Mouse (Mus musculus) kidney, embryonic 14.5 days (tissue): ENCODE results near the gene Cfap54. TPM values are rescaled to one million over a fixed set of nuclear protein-coding genes. Genes with fewer than 3 reads are reported as not detected.

Experiments used
- ATAC-seq: fragments of 200-750 bp; cut with Nextera tagmentation; 2 replicates; pipeline ENCODE4 v1.8.0; 2017; ENCODE audit warnings: moderate number of reproducible peaks, mild to moderate bottlenecking, moderate TSS enrichment, moderate library complexity; ENCODE audit not compliant: low FRiP score, low TSS enrichment
- H3K27ac ChIP-seq: fragments of 300-500 bp; sonication (generic); 2 replicates; pipeline ENCODE4 v1.5.1; 2014; ENCODE audit warnings: low read depth, mild to moderate bottlenecking, low read length, moderate library complexity, mixed read lengths
- H3K27me3 ChIP-seq: fragments of 300-500 bp; sonication (generic); 2 replicates; pipeline ENCODE4 v1.6.1; 2014; ENCODE audit warnings: mild to moderate bottlenecking, low read length; ENCODE audit not compliant: control insufficient read depth, insufficient read depth
- H3K36me3 ChIP-seq: fragments of 300-500 bp; sonication (generic); 2 replicates; pipeline ENCODE4 v1.6.1; 2014; ENCODE audit warnings: low read length, mixed read lengths; ENCODE audit not compliant: control insufficient read depth, insufficient read depth
- H3K4me1 ChIP-seq: fragments of 300-500 bp; sonication (generic); 2 replicates; pipeline ENCODE4 v1.6.1; 2014; ENCODE audit warnings: low read length, mixed read lengths; ENCODE audit not compliant: control insufficient read depth, insufficient read depth
- H3K4me2 ChIP-seq: fragments of 300-500 bp; sonication (generic); replicated peaks from 2 replicates; pipeline ENCODE4 v1.6.1; 2014; ENCODE audit warnings: low read depth, mild to moderate bottlenecking, low read length
- H3K4me3 ChIP-seq: fragments of 300-500 bp; sonication (generic); 2 replicates; pipeline ENCODE4 v1.5.1; 2014; ENCODE audit warnings: mild to moderate bottlenecking, low read length
- H3K9ac ChIP-seq: fragments of 300-500 bp; sonication (generic); 2 replicates; pipeline ENCODE4 v1.6.1; 2014; ENCODE audit warnings: low read depth, mild to moderate bottlenecking, low read length, moderate library complexity
- H3K9me3 ChIP-seq: fragments of 300-500 bp; sonication (generic); 2 replicates; pipeline ENCODE4 v1.6.1; 2016; ENCODE audit warnings: low read length; ENCODE audit not compliant: control insufficient read depth
- WGBS: fragments of 180-500 bp; shearing (Covaris S2); extraction: QIAGEN DNeasy Blood & Tissue Kit; methylation state at CpG from one replicate; pipeline ENCODE4 v1.1.7; 2014; 5-methylcytosine and 5-hydroxymethylcytosine counted together
- polyA plus RNA-seq: library from polyadenylated mRNA; unstranded; fragments of >200 nt; fragmentation: Nextera tagmentation; extraction: Ambion mirVana; gene quantifications from 2 replicates; pipeline ENCODE4 v1.2.1, GENCODE M21; 2014

The Cfap54 gene
- polyA plus RNA-seq, 1 experiment from 2014 or later = 0.49 TPM

DNA sequence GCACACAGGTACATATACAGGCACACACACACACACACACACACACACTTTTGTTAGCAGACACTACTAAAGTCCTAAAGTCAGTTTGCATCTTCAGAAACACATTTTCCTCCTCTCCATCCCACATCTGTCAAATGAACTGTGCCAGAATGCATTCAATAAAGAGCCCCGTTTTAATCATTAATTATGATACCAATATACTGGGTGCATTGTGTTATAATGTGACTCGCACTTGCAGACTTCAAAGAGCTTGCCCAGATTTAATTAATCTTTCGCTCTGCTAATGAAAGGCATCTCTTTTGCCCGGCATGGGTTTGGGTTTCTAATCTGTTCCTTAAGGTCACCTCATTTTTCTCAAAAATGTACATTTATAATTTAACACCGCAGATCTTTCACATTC, 327.1 kb downstream of the Cfap54 start:
- Histone ChIP-seq H3K27ac (no peak overlapping the region), H3K27me3 (no peaks in the 10 kb centered on the region), H3K36me3 (no peaks in the 10 kb centered on the region), H3K9ac (no peak overlapping the region), H3K4me2 (no peak overlapping the region), H3K4me1 (no peaks in the 10 kb centered on the region), H3K4me3 (no peak overlapping the region), H3K9me3 (no peaks in the 10 kb centered on the region)
- 93% methylated on average over 5 of the region's 5 CpGs for WGBS
- no peak for ATAC-seq

DNA sequence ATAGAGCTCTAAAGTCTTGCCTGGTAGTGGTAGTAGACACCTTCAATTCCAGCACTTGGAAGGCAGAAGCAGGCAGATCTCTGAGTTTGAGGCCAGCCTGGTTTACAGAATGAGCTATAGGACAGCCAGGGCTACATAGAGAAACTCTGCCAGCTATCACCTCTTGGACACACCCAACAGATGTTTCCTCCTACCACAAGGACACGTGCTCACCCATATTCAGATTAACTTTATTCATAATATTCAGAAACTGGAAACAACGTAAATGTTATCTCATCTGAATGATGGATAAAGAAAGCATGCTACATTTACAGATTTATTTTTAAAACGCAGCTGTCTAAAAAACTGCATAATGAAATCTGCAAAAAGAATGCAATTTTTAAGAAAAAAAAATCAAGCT, 351.1 kb downstream of the Cfap54 start:
- ATAC-seq = no peak
- Histone ChIP-seq H3K36me3 (no peaks in the 10 kb centered on the region), H3K4me1 (no peaks in the 10 kb centered on the region), H3K27me3 (no peaks in the 10 kb centered on the region), H3K27ac (no peak overlapping the region), H3K9ac (no peak overlapping the region), H3K4me3 (no peak overlapping the region), H3K4me2 (no peak overlapping the region), H3K9me3 (no peaks in the 10 kb centered on the region)
- WGBS = 89% methylated on average over 3 of the region's 3 CpGs

GRCm38 (mm10) chr10:92728723-92729122, 352.7 kb downstream of the Cfap54 start:
- H3K36me3 ChIP-seq = no peaks in the 10 kb centered on the region
- no peak for ATAC-seq
- H3K27me3 ChIP-seq = no peaks in the 10 kb centered on the region
- no peaks in the 10 kb centered on the region for H3K9me3 ChIP-seq
- no peaks in the 10 kb centered on the region for H3K4me1 ChIP-seq
- H3K4me2 ChIP-seq = no peak overlapping the region
- 86% methylated on average over 3 of the region's 3 CpGs for WGBS
- H3K4me3 ChIP-seq = no peak overlapping the region
- no peak overlapping the region for H3K27ac ChIP-seq
- no peak overlapping the region for H3K9ac ChIP-seq

Other genes starting within 250 kb of the Cfap54 start
- gene Cdk17, start 79.3 kb upstream of the Cfap54 start, polyA plus RNA-seq = 17.0 and 24.8 TPM in 2 replicates
- gene Elk3, start 229.5 kb upstream of the Cfap54 start, polyA plus RNA-seq = 43.4 and 49.1 TPM in 2 replicates